Mouse (Mus musculus): Measurements from ENCODE around the gene Loxl1.
A peak's percentile ranks its signal among the peaks of the same experiment; 100 is the strongest.

Loxl1 gene

GRCm38 (mm10) chr9:58312944-58313359 is at the start of gene Loxl1:
Loxl1 (minus strand) TSS chr9:58313186.
- peak; percentile 94 for DNase-seq (ENCODE audit: low read depth, low spot score)

GRCm38 (mm10) chr9:58361956-58362355 is 49.0 kb upstream of the Loxl1 start:
- DNase-seq (ENCODE audit: low read depth, low spot score): no peak

GRCm38 (mm10) chr9:58361373-58361772 is 48.4 kb upstream of the Loxl1 start:
- DNase-seq (ENCODE audit: low read depth, low spot score): no peak

DNA sequence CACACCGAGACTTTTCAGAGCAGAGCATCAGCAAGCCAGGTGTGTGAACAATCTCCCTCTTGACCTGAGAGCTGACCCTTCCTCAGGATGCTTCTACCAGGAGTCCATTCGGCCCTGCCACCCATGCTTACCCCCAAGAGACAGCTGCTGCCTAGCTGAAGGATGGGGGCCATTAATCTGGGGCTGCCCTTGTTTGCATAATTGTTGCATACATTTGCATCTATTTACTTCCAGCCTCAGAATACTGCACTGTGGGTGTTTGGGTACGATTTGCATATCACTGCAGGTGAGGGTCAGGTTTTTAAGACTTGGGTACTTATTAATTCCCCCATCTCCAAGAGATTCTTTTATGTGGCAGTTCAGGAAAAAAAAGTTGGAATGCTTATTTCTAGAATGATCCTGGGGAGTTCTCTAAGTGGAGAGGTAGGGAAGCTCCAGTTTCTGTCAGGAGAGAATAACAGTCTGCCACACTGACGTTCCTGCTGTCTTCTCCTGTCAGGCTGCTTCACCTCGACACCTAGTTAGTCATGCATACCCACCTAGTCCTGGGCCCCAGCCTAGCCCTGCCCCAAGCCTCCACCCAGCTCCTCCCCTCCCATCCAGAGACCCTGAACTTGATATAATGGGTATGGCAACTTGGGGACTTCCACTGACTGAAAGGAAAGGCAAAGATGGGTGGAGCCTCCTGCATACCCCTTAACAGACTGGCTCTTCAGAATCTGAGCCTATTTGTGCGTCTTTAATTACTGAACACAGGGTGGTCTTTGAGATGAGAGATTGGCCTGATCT is 42.5 kb upstream of the Loxl1 start:
- DNase-seq (ENCODE audit: low read depth, low spot score): no peak

GRCm38 (mm10) chr9:58354701-58355100 is 41.7 kb upstream of the Loxl1 start:
- DNase-seq (ENCODE audit: low read depth, low spot score): peak; percentile 95

DNA sequence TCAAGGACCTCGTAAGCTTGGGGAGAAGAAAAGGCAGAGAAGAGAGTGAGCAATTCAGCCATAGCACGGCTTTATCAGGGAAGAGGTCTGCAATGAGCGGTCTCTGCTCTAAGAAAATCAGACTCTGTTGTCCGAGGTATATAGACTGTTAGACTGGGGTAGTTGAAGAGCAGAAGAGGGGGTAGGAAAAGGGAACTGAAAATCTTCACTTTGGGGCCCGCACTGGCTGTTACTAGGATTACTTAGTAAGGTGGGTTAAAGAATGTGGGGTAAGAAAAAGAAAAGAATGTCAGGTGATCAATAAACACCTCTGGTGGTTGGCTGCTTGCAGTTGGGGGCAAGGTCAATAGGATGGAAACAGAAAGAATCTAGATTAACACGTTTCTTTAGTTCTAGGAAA is 40.2 kb upstream of the Loxl1 start:
- DNase-seq (ENCODE audit: low read depth, low spot score): no peak

DNA sequence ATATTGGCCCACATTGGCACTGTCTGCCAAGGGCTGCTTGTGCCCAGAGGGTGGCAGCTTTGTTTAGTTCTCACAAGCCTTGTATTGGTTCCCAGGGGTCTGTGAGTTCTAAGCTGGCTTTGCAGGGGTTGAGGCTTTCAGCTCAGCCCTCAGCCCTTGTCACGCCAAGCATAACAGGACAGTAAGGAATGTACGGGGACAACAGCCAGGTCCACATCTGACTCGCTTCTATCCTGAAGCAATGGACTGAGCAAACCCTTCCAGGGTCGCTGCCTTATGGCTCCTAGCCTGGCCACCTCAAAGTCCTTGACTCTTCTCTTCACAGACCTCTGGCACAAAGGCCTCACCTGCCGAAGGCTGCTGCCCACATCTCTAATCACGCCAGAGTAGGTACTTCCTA is 34.8 kb upstream of the Loxl1 start:
- DNase-seq (ENCODE audit: low read depth, low spot score): peak; percentile 38

GRCm38 (mm10) chr9:58346498-58346897 is 33.5 kb upstream of the Loxl1 start:
- no peak for DNase-seq (ENCODE audit: low read depth, low spot score)

DNA sequence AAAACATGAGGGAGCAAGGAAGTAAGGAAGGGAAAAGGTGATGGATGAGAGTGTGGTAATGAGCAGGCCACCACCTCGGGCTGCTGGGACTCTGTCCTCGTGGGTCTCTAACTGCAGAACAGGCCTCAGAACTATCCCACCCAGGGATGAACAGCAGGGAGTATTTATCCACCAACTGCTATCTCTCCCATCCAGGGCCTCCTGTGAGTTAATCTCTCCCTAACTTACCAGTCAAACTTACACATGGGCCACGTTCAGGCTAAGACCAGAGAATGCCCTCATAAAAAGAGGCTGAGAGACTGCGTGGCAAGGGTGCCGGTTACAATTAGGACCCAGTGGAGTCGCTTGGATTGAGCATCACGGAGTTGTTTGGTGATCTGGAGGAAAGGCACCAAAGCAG is 33.0 kb upstream of the Loxl1 start:
- no peak for DNase-seq (ENCODE audit: low read depth, low spot score)

- DNase-seq (ENCODE audit: low read depth, low spot score): no peak
These were observed 28.8 kb upstream of the Loxl1 start for GRCm38 (mm10) chr9:58341795-58342194.

- DNase-seq (ENCODE audit: low read depth, low spot score): no peak
These were observed 23.8 kb upstream of the Loxl1 start for GRCm38 (mm10) chr9:58336650-58337281.

DNA sequence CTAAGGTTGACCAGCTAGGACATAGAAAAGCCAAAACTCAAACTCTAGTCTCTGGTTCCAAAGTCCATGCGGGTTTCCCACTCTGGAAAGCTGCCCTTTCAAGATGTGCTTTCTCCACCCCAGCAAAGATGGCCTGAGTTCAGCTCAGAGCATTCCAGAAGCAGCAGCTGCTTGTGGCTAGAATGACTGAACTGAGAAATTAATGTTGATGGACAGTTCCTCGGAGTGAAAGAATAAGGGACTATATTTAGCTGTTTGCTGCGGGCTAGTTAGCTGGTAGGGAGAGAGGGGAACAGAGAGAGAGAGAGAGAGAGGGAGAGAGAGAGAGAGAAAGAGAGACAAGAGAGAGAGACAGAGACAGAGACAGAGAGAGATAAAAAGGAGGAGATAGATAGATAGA is 18.3 kb upstream of the Loxl1 start:
- DNase-seq (ENCODE audit: low read depth, low spot score): no peak

DNA sequence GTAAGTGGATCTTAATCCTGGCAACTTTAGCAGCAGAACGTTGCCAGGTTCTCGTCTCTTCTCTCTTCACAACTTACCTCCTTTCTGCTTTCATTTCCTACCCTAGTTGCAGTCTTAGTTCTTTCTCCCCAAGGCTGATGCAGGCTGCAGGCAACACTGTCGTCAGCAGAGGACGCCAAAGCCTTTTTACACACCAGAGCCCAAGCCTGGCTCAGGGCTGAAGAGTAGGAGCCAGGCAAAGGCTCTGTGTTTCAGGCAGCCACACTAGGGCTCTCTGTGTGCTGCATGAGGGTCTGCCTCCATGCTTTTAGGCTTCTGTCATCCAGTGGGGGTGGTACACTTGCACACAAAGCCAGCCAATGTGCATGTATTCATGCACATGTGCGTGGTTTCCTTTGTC is 17.3 kb upstream of the Loxl1 start:
- DNase-seq (ENCODE audit: low read depth, low spot score): peak; percentile 66

- no peak for DNase-seq (ENCODE audit: low read depth, low spot score)
These were observed 14.4 kb upstream of the Loxl1 start for GRCm38 (mm10) chr9:58327382-58327781.

DNA sequence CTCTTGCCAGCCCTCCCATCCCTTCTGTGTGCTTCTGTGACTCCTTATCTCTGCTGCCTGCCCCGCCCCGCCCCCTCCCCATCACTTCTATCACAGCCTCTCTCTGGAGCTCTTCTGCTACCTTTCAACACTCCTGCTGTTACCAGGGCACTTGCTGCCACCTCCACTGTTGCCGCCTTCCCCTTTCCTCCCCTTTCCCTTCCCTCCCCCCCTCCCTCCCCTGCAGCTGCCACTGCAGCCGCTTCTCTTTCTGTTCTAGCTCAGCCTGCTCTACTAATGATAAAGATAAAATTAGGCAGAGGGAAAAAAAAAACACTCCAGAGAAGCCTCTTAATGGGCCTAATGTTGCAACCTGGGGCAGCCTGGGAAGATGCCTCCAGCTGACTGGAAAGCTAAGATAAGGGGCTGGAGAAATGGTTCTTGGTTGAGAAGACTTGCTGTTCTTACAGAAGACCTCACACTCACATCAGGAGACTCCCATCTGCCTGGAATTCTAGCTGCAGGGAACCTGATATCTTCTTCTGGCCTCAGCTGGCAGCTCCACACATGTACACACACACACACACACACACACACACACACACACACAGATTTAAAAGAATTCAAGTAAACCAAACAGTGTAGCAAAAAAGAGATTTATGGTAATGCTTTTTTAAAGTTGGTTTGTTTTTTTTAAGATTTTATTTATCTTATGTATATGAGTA is 13.6 kb upstream of the Loxl1 start:
- DNase-seq (ENCODE audit: low read depth, low spot score): no peak

- no peak for DNase-seq (ENCODE audit: low read depth, low spot score)
These were observed 8.7 kb upstream of the Loxl1 start for GRCm38 (mm10) chr9:58321681-58322080.

- no peak for DNase-seq (ENCODE audit: low read depth, low spot score)
These were observed 5.3 kb upstream of the Loxl1 start for GRCm38 (mm10) chr9:58318317-58318716.

DNA sequence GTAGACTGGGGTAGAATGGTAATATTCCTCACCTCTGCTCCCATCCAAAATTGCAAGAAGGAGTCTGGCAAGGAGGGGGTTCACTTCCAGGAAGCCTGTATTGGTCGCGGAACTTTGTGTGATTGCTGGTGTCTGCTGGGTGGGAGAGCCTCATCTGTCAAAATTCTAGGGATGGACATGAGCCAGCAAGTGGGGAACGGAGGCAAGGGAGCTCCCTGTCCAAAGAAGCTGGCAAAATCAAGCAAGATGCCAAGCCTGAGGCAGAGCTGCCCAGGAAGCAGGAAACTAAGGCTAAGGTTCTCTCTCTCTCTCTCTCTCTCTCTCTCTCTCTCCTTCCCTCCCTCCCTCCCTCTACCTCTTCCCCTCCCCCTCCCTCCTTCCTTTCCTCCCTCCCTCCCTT is 4.4 kb upstream of the Loxl1 start:
- no peak for DNase-seq (ENCODE audit: low read depth, low spot score)

DNA sequence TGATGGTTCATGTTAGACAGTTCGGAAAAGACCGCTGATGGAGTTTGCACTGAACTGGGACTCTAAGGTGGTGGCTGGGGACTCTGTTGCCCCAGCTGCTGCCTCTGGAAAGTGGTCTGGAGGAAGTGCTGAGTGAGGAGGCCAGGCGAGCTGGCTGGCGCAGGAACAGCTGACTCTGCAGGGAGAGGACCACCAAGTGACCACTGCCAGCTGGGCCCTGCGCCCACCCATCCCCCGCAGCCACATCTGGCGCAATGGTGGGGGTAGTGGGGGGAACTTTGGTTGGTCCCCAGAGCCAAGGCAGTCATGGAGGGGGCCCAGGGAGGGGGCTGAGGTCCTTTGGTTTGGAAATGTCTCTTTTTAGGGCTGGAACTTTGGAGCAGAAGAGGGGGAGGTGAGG is 3.8 kb upstream of the Loxl1 start:
- no peak for DNase-seq (ENCODE audit: low read depth, low spot score)

- DNase-seq (ENCODE audit: low read depth, low spot score): peak; percentile 58
These were observed 2.9 kb upstream of the Loxl1 start for GRCm38 (mm10) chr9:58315850-58316249.

DNA sequence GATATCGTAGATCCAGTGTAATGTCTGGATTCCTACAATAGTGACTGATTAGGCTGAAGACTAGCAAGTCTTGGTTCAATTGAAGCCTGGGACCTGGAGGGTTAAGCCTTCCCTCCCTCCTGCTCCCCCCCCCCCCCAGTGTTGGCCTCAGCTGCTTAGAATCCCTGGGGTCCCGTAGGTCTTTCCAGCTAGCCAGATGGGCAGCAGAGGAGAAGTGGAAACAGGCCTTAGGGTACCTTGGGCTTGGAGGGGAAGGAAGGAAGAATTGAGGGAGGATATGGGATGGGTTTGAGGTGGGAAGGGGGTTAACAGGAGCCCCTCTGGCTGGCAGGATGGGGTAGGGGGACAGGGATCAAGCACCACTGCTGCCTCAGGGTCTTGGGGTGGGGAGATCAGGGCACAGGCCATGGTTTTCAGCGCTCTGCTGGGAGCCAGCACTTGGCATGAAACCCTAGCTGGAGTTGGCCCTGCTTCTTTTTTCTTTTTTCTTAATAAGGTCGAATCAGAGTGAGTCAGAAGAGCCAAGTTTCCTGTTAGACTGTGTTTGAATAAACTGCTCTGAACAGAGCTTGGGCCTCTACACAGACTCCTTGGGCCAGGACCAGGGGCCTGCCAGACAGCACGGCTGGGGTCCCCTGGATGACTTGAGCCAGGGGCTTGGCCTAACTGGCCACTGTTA is 1.8 kb upstream of the Loxl1 start:
- DNase-seq (ENCODE audit: low read depth, low spot score): peak; percentile 81
